Mouse (Mus musculus): Measurements from ENCODE around the gene Vmn2r115.
"Not testable (repeated sequence)": the region's sequence is repeated elsewhere in the genome, so short reads cannot be mapped to it uniquely, and the experiment has no call there.

Gene Vmn2r115

GRCm38 (mm10) chr17:23343441-23343840 lies at the start of gene Vmn2r115:
Gene Vmn2r115 (plus strand): TSS chr17:23343741.
- not testable (repeated sequence) for DNase-seq (ENCODE audit: low spot score in 2 of 2)

DNA sequence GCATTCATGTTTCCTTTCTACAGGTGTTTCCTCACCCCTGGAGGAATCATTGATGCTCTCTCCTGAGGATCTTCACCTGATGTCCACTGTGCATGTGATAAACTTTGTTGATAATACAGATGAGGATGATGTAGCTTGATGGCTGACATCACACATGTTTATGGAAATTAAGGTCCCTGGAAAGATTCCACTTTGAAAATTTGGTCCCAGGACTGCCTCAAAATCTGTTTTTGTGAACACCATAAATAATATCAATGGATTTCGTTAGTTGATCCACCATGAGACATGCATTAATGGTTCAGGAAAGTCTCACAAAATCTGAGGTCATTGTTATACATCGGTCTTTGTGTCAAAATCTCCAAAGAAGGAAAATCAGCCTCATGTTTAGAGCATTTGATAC lies 31.1 kb upstream of the Vmn2r115 start, which contains the start of gene Vmn2r114:
TSS of gene Vmn2r114 (minus strand) at position 101 of the 400 bp plus-strand sequence.
- DNase-seq (ENCODE audit: low spot score in 2 of 2), result not testable (repeated sequence)

DNA sequence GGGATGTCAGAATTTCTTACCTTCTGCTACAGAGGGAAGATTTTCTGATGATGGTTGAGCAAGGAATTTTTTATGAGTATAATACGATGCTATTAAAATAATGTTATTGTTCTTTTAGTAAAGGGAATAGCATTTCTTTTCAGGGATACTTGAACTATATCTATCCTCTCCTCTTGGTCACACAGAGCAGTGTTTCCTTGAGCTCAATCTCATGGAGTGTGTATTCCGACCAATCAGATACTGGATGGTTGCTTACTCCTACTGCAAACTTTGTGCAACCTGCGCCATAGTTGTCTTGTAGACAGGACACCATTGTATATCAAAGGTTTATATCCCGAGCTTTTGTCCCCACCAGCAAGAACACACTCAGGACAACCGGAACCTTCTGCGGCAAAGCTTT lies 12.9 kb upstream of the Vmn2r115 start:
- no peak for DNase-seq (ENCODE audit: low spot score in 2 of 2)

DNA sequence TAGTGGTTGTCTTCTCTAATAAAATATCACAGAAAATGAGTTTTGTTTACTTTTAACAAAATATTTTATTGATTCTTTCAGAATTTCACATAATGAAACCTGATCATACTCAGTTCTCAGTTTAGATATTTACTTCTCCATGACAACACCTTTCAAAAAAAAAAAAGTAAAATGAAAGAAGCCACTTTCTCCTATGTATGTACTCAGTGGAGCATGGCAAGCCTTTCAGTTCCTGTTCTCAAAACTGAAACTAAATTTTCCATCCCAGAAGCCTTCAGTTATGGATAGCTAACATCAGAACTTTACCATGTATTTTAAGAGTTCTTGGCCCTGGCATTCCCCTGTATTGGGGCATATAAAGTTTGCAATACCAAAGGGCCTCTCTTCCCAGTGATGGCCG lies 8.1 kb downstream of the Vmn2r115 start:
- DNase-seq (ENCODE audit: low spot score in 2 of 2), result no peak

DNA sequence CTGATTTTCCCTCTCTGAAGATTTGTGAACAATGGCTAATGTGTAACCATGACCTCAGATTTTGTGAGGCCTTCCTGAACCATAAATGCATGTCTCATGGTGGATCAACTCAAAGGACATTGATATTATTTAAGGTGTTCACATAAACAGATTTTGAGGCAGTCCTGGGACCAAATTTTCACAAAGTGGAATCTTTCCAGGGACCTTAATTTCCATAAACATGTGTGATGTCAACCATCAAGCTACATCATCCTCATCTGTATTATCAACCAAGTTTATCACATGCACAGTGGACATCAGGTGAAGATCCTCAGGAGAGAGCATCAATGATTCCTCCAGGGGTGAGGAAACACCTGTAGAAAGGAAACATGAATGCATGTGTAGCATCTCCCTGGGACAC lies 40.8 kb downstream of the Vmn2r115 start, which contains the start of gene Vmn2r116:
TSS of gene Vmn2r116 (plus strand) at position 301 of the 400 bp plus-strand sequence.
- DNase-seq (ENCODE audit: low spot score in 2 of 2), result not testable (repeated sequence)

Data from heart, adult 9 months (tissue).